Mouse (Mus musculus): Measurements from ENCODE around the gene Kctd4. TPM values are rescaled to one million over a fixed set of nuclear protein-coding genes. Genes with fewer than 3 reads are reported as not detected.
A peak's percentile ranks its signal among the peaks of the same experiment; 100 is the strongest.

Gene Kctd4
- polyA plus RNA-seq, 1 experiment from 2014 or later = 0.67 TPM

- Histone ChIP-seq H3K9me3 (no peaks in the 10 kb centered on the region), H3K27ac (replicated peaks) (no peak overlapping the region), H3K4me3 (no peak overlapping the region), H3K27me3 (replicated peaks; ENCODE audit: low read depth, poor library complexity, severe bottlenecking) (no peaks in the 10 kb centered on the region), H3K36me3 (replicated peaks) (peaks cover 38% of the 10 kb centered on the region), H3K4me1 (no peaks in the 10 kb centered on the region)
- 52% methylated on average over 1 of the region's 1 CpGs for WGBS
- DNase-seq (ENCODE audit: low spot score) = no peak
These were observed 43.3 kb downstream of the Kctd4 start for GRCm38 (mm10) chr14:75998082-75998481.

- Histone ChIP-seq H3K27me3 (replicated peaks; ENCODE audit: low read depth, poor library complexity, severe bottlenecking) (no peaks in the 10 kb centered on the region), H3K9me3 (no peaks in the 10 kb centered on the region), H3K27ac (replicated peaks) (no peak overlapping the region), H3K36me3 (replicated peaks) (peaks cover 49% of the 10 kb centered on the region), H3K4me1 (no peaks in the 10 kb centered on the region), H3K4me3 (no peak overlapping the region)
- DNase-seq (ENCODE audit: low spot score) = no peak
- WGBS = 81% methylated on average over 4 of the region's 4 CpGs
These were observed 47.0 kb downstream of the Kctd4 start for GRCm38 (mm10) chr14:76001781-76002180.

GRCm38 (mm10) chr14:76005011-76005410 lies 50.2 kb downstream of the Kctd4 start:
- H3K36me3 ChIP-seq (replicated peaks) = peaks cover 52% of the 10 kb centered on the region

GRCm38 (mm10) chr14:76008174-76008573 lies 53.4 kb downstream of the Kctd4 start:
- Histone ChIP-seq H3K36me3 (replicated peaks) (peaks cover 35% of the 10 kb centered on the region), H3K27me3 (replicated peaks; ENCODE audit: low read depth, poor library complexity, severe bottlenecking) (no peaks in the 10 kb centered on the region), H3K4me1 (peaks cover 23% of the 10 kb centered on the region), H3K9me3 (no peaks in the 10 kb centered on the region), H3K27ac (replicated peaks) (no peak overlapping the region), H3K4me3 (no peak overlapping the region)
- 90% methylated on average over 1 of the region's 1 CpGs for WGBS
- no peak for DNase-seq (ENCODE audit: low spot score)

More at GRCm38 (mm10) chr14:76005011-76005410, 50.2 kb downstream of the Kctd4 start:
- Histone ChIP-seq H3K27ac (replicated peaks) (no peak overlapping the region), H3K4me1 (peaks cover 16% of the 10 kb centered on the region), H3K27me3 (replicated peaks; ENCODE audit: low read depth, poor library complexity, severe bottlenecking) (no peaks in the 10 kb centered on the region), H3K4me3 (no peak overlapping the region), H3K9me3 (no peaks in the 10 kb centered on the region)
- WGBS = 88% methylated on average over 4 of the region's 4 CpGs
- no peak for DNase-seq (ENCODE audit: low spot score)

- Histone ChIP-seq H3K27me3 (replicated peaks; ENCODE audit: low read depth, poor library complexity, severe bottlenecking) (no peaks in the 10 kb centered on the region), H3K4me3 (peak overlapping the region; percentile 89), H3K9me3 (no peaks in the 10 kb centered on the region), H3K4me1 (peaks cover 23% of the 10 kb centered on the region), H3K36me3 (replicated peaks) (peaks cover 33% of the 10 kb centered on the region), H3K27ac (replicated peaks) (no peak overlapping the region)
- WGBS = 83% methylated on average over 5 of the region's 5 CpGs
- no peak for DNase-seq (ENCODE audit: low spot score)
These were observed 54.4 kb downstream of the Kctd4 start for GRCm38 (mm10) chr14:76009185-76009584.

GRCm38 (mm10) chr14:76010102-76011061 lies 55.6 kb downstream of the Kctd4 start, which contains the start of gene Gtf2f2:
Gene Gtf2f2, minus strand, starts transcription at chr14:76010865.
- H3K27me3 ChIP-seq (replicated peaks; ENCODE audit: low read depth, poor library complexity, severe bottlenecking) = no peaks in the 10 kb centered on the region
- H3K36me3 ChIP-seq (replicated peaks) = peaks cover 22% of the 10 kb centered on the region
- peak within 1 kb of the TSS; percentile 89 for H3K4me3 ChIP-seq
- H3K4me1 ChIP-seq = peaks cover 23% of the 10 kb centered on the region
- DNase-seq (ENCODE audit: low spot score) = peak; percentile 96
- 1% methylated on average over 67 of the region's 67 CpGs for WGBS
- no peaks in the 10 kb centered on the region for H3K9me3 ChIP-seq
- H3K27ac ChIP-seq (replicated peaks) = peak within 1 kb of the TSS; percentile 87

- WGBS = 33% methylated on average over 7 of the region's 7 CpGs
- Histone ChIP-seq H3K4me3 (peak overlapping the region; percentile 89), H3K27me3 (replicated peaks; ENCODE audit: low read depth, poor library complexity, severe bottlenecking) (no peaks in the 10 kb centered on the region), H3K9me3 (no peaks in the 10 kb centered on the region), H3K4me1 (peaks cover 23% of the 10 kb centered on the region), H3K27ac (replicated peaks) (peak overlapping the region; percentile 61), H3K36me3 (replicated peaks) (peaks cover 15% of the 10 kb centered on the region)
- DNase-seq (ENCODE audit: low spot score) = no peak
These were observed 56.3 kb downstream of the Kctd4 start for GRCm38 (mm10) chr14:76011062-76011457.

GRCm38 (mm10) chr14:76014331-76014730 lies 59.5 kb downstream of the Kctd4 start:
- Histone ChIP-seq H3K27me3 (replicated peaks; ENCODE audit: low read depth, poor library complexity, severe bottlenecking) (no peaks in the 10 kb centered on the region), H3K4me1 (peaks cover 14% of the 10 kb centered on the region), H3K36me3 (replicated peaks) (no peaks in the 10 kb centered on the region), H3K27ac (replicated peaks) (no peak overlapping the region), H3K4me3 (no peak overlapping the region), H3K9me3 (no peaks in the 10 kb centered on the region)
- no peak for DNase-seq (ENCODE audit: low spot score)
- 65% methylated on average over 2 of the region's 2 CpGs for WGBS

Other genes starting within 250 kb of the Kctd4 start
- gene Cog3, start 200.5 kb upstream of the Kctd4 start, polyA plus RNA-seq (2016; fragmentation: Nextera tagmentation; extraction: Ambion mirVana) = 19.5 and 20.6 TPM in 2 replicates
- 7.0 and 7.1 TPM in 2 replicates for gene Slc25a30, start 168.0 kb upstream of the Kctd4 start, polyA plus RNA-seq (2016; fragmentation: Nextera tagmentation; extraction: Ambion mirVana)
- 832 and 862 TPM in 2 replicates for gene Tpt1, start 109.9 kb upstream of the Kctd4 start, polyA plus RNA-seq (2016; fragmentation: Nextera tagmentation; extraction: Ambion mirVana)
- gene Gtf2f2, start 55.9 kb downstream of the Kctd4 start, polyA plus RNA-seq (2016; fragmentation: Nextera tagmentation; extraction: Ambion mirVana) = 55.7 and 56.2 TPM in 2 replicates
- gene Gpalpp1, start 155.8 kb downstream of the Kctd4 start, polyA plus RNA-seq (2016; fragmentation: Nextera tagmentation; extraction: Ambion mirVana) = 15.6 and 16.1 TPM in 2 replicates
- gene Nufip1, start 155.9 kb downstream of the Kctd4 start, polyA plus RNA-seq (2016; fragmentation: Nextera tagmentation; extraction: Ambion mirVana) = 19.4 and 21.0 TPM in 2 replicates

Data from embryonic facial prominence, embryonic 10.5 days (tissue).